Mouse (Mus musculus) heart, postnatal 4 days (tissue): ENCODE measurements around the gene Rpusd2. TPM values are rescaled to one million over a fixed set of nuclear protein-coding genes. Genes with fewer than 3 reads are reported as not detected.

ENCODE experiments used
- DNase-seq: peaks from one replicate; pipeline ENCODE4 v3.0.0; 2021
- total RNA-seq, 2 experiments: library from RNA; stranded (reverse); gene quantifications; 2 replicates each; pipeline ENCODE4 v1.2.3; 2021

Rpusd2 gene
- total RNA-seq, 2 experiments from 2014 or later, result 6.0 to 7.0 TPM

GRCm38 (mm10) chr2:119032191-119032590 lies 2.4 kb upstream of the Rpusd2 start:
- DNase-seq, result no peak

GRCm38 (mm10) chr2:119035397-119035745 lies 781 bp downstream of the Rpusd2 start:
- no peak for DNase-seq

- peak; percentile 38 for DNase-seq
Measured at GRCm38 (mm10) chr2:119040882-119041281, 6.3 kb downstream of the Rpusd2 start.

- no peak for DNase-seq
Measured at GRCm38 (mm10) chr2:119045163-119045562, 10.6 kb downstream of the Rpusd2 start.

- peak; percentile 98 for DNase-seq
Measured at GRCm38 (mm10) chr2:119046649-119047611, 12.3 kb downstream of the Rpusd2 start, which contains the start of gene Knl1. Gene Knl1 (plus strand): TSS chr2:119047119.

- no peak for DNase-seq
Measured at GRCm38 (mm10) chr2:119047849-119048248, 13.3 kb downstream of the Rpusd2 start.

- DNase-seq, result no peak
Measured at GRCm38 (mm10) chr2:119050132-119050650, 15.6 kb downstream of the Rpusd2 start.

- no peak for DNase-seq
Measured at GRCm38 (mm10) chr2:119060139-119060538, 25.5 kb downstream of the Rpusd2 start.

- DNase-seq, result no peak
Measured at GRCm38 (mm10) chr2:119072397-119072796, 37.8 kb downstream of the Rpusd2 start.

GRCm38 (mm10) chr2:119086156-119086555 lies 51.6 kb downstream of the Rpusd2 start:
- DNase-seq, result no peak

Other genes starting within 250 kb of the Rpusd2 start
- 10 to 100 TPM; 53.5 to 65.0 TPM for gene Knstrn, start 220.8 kb upstream of the Rpusd2 start, total RNA-seq
- 10 to 100 TPM; 92.0 to 92.6 TPM for gene Ivd, start 172.8 kb upstream of the Rpusd2 start, total RNA-seq
- 10 to 100 TPM in 1 of 2 experiments, 1 to 10 TPM in 1; 9.6 to 10.3 TPM for gene Bahd1, start 134.4 kb upstream of the Rpusd2 start, total RNA-seq
- gene Chst14, start 108.3 kb upstream of the Rpusd2 start, total RNA-seq, result 10 to 100 TPM; 15.0 to 15.4 TPM
- 10 to 100 TPM; 11.6 to 14.6 TPM for gene Ccdc32, start 5.4 kb upstream of the Rpusd2 start, total RNA-seq
- gene Knl1, start 12.3 kb downstream of the Rpusd2 start, total RNA-seq, result 10 to 100 TPM; 21.2 to 21.3 TPM
- gene Rad51, start 78.0 kb downstream of the Rpusd2 start, total RNA-seq, result 10 to 100 TPM; 16.7 to 18.4 TPM
- gene Rmdn3, start 122.2 kb downstream of the Rpusd2 start, total RNA-seq, result 10 to 100 TPM; 16.2 to 18.9 TPM
- 1 to 10 TPM; 2.2 to 2.3 TPM for gene Gchfr, start 133.0 kb downstream of the Rpusd2 start, total RNA-seq
- not detected for gene Gm14137, start 139.7 kb downstream of the Rpusd2 start, total RNA-seq
- 10 to 100 TPM; 18.8 to 22.3 TPM for gene Zfyve19, start 173.8 kb downstream of the Rpusd2 start, total RNA-seq
- gene Dnajc17, start 174.0 kb downstream of the Rpusd2 start, total RNA-seq, result 10 to 100 TPM; 12.1 to 13.2 TPM
- not detected for gene Ppp1r14d, start 195.1 kb downstream of the Rpusd2 start, total RNA-seq
- gene Spint1, start 202.6 kb downstream of the Rpusd2 start, total RNA-seq, result not detected
- not detected for gene Rhov, start 236.5 kb downstream of the Rpusd2 start, total RNA-seq